31 mouse cellular contexts compared by ENCODE assay signal in genomic region chr15:75266626-75267025, GRCm38 (mm10). TPM values are rescaled to one million over a fixed set of nuclear protein-coding genes. Genes with fewer than 3 reads are reported as not detected.
"Had no signal": no experiment of that assay in that cellular context is flagged by ENCODE, and none has a peak within 500 bp of the region (broad histone marks: within the 10 kb centered on the region; RNA-seq: fewer than 3 reads in every experiment).

No protein-coding gene starts in this region.

- H3K4me2 ChIP-seq: embryonic facial prominence, embryonic 12.5 days; embryonic facial prominence, embryonic 13.5 days; embryonic facial prominence, embryonic 15.5 days; forebrain, embryonic 12.5 days; forebrain, embryonic 15.5 days had no signal

- H3K9me3 ChIP-seq: embryonic facial prominence, embryonic 12.5 days; embryonic facial prominence, embryonic 13.5 days; embryonic facial prominence, embryonic 15.5 days; forebrain, embryonic 10.5 days; forebrain, embryonic 12.5 days; forebrain, embryonic 15.5 days had no signal

- DNase-seq: cerebellum, adult 8-10 months; cerebellum, adult 9-10 months; cerebellum, adult 9-11 months; cerebellum, postnatal 10 days; cerebellum, postnatal 14 days; cerebellum, postnatal 25 days; cerebellum, postnatal 36 days; embryo, embryonic 11 days; forebrain, postnatal 0 days; gastrocnemius, adult 2 months; gastrocnemius, postnatal 10 days; gastrocnemius, postnatal 14 days; gastrocnemius, postnatal 25 days; gastrocnemius, postnatal 36 days; heart, adult 18-20 months; heart, adult 2 months had no signal

- H3K36me3 ChIP-seq: embryonic facial prominence, embryonic 10.5 days; embryonic facial prominence, embryonic 12.5 days; embryonic facial prominence, embryonic 13.5 days; embryonic facial prominence, embryonic 15.5 days; forebrain, embryonic 10.5 days; forebrain, embryonic 12.5 days; forebrain, embryonic 15.5 days had no signal

- H3K9ac ChIP-seq: embryonic facial prominence, embryonic 12.5 days; embryonic facial prominence, embryonic 13.5 days; embryonic facial prominence, embryonic 15.5 days; forebrain, embryonic 12.5 days; forebrain, embryonic 15.5 days; forebrain, postnatal 0 days had no signal

- H3K4me3 ChIP-seq: embryonic facial prominence, embryonic 10.5 days; embryonic facial prominence, embryonic 12.5 days; embryonic facial prominence, embryonic 13.5 days; embryonic facial prominence, embryonic 15.5 days; erythroblast, embryonic 14.5 days; forebrain, embryonic 10.5 days; forebrain, embryonic 12.5 days; forebrain, embryonic 15.5 days; gastrocnemius, adult 2 months; heart, adult 2 months had no signal

- ATAC-seq: forebrain, embryonic 14.5 days; forebrain, embryonic 15.5 days; forebrain, embryonic 16.5 days; forebrain, postnatal 0 days had no signal

- H3K4me1 ChIP-seq: embryonic facial prominence, embryonic 10.5 days; embryonic facial prominence, embryonic 12.5 days; embryonic facial prominence, embryonic 13.5 days; embryonic facial prominence, embryonic 15.5 days; forebrain, embryonic 10.5 days; forebrain, embryonic 12.5 days; forebrain, embryonic 15.5 days had no signal

- H3K27me3 ChIP-seq: embryonic facial prominence, embryonic 12.5 days; embryonic facial prominence, embryonic 13.5 days; embryonic facial prominence, embryonic 15.5 days; forebrain, embryonic 12.5 days; forebrain, embryonic 15.5 days had no signal

- H3K27ac ChIP-seq: embryonic facial prominence, embryonic 10.5 days; embryonic facial prominence, embryonic 12.5 days; embryonic facial prominence, embryonic 13.5 days; embryonic facial prominence, embryonic 15.5 days; forebrain, embryonic 10.5 days; forebrain, embryonic 12.5 days; forebrain, embryonic 15.5 days; gastrocnemius, adult 2 months; heart, adult 2 months had no signal

RNA-seq across cellular contexts. Expression of gene Ly6f, which starts 1.6 kb away (rescaled TPM):
- polyA plus RNA-seq: cortical plate, adult 2 months; embryonic facial prominence, embryonic 10.5 days; embryonic facial prominence, embryonic 11.5 days; embryonic facial prominence, embryonic 12.5 days; embryonic facial prominence, embryonic 13.5 days; embryonic facial prominence, embryonic 14.5 days; embryonic facial prominence, embryonic 15.5 days; erythroblast, embryonic 14.5 days; forebrain, embryonic 10.5 days; forebrain, embryonic 11.5 days; forebrain, embryonic 12.5 days; forebrain, embryonic 14.5 days; forebrain, embryonic 15.5 days; forebrain, embryonic 16.5 days; forebrain, postnatal 0 days; frontal cortex, adult 2 months; heart, adult 2 months had no signal

RNA-seq across cellular contexts. Expression of gene BC025446, which starts 50.5 kb away (rescaled TPM):
- polyA plus RNA-seq: cortical plate, adult 2 months; embryonic facial prominence, embryonic 10.5 days; embryonic facial prominence, embryonic 11.5 days; embryonic facial prominence, embryonic 12.5 days; embryonic facial prominence, embryonic 13.5 days; embryonic facial prominence, embryonic 14.5 days; embryonic facial prominence, embryonic 15.5 days; erythroblast, embryonic 14.5 days; forebrain, embryonic 10.5 days; forebrain, embryonic 11.5 days; forebrain, embryonic 12.5 days; forebrain, embryonic 14.5 days; forebrain, embryonic 15.5 days; forebrain, embryonic 16.5 days; forebrain, postnatal 0 days; frontal cortex, adult 2 months; heart, adult 2 months had no signal
